Mouse (Mus musculus): ENCODE measurements at regions not wholly inside any gene's neighbourhood (a gene's known extent, or its start where the extent isn't known, plus 50 kb on each side); places are given as distances from the start of the nearest gene placed in this dataset.

GRCm38 (mm10) chr12:71725140-71725539 is 105.7 kb upstream of the Daam1 start:
- Histone ChIP-seq H3K4me1 (replicated peaks) (no peaks in the 10 kb centered on the region), H3K4me3 (replicated peaks) (no peak overlapping the region), H3K4me2 (no peak overlapping the region), H3K9ac (replicated peaks) (no peak overlapping the region), H3K27me3 (no peaks in the 10 kb centered on the region), H3K36me3 (no peaks in the 10 kb centered on the region), H3K9me3 (no peaks in the 10 kb centered on the region), H3K27ac (no peak overlapping the region)
- 56% methylated on average over 5 of the region's 5 CpGs for WGBS
- ATAC-seq (ENCODE audit: insufficient number of reproducible peaks, insufficient read depth, low FRiP score, low TSS enrichment, low read depth), result no peak

- Histone ChIP-seq H3K4me2 (no peak overlapping the region), H3K9me3 (no peaks in the 10 kb centered on the region), H3K27ac (no peak overlapping the region), H3K27me3 (no peaks in the 10 kb centered on the region), H3K4me1 (replicated peaks) (no peaks in the 10 kb centered on the region), H3K36me3 (no peaks in the 10 kb centered on the region), H3K4me3 (replicated peaks) (no peak overlapping the region), H3K9ac (replicated peaks) (no peak overlapping the region)
- ATAC-seq (ENCODE audit: insufficient number of reproducible peaks, insufficient read depth, low FRiP score, low TSS enrichment, low read depth), result no peak
- 61% methylated on average over 4 of the region's 4 CpGs for WGBS
Measured at GRCm38 (mm10) chr12:71725713-71726336, 105.1 kb upstream of the Daam1 start.

GRCm38 (mm10) chr12:71743345-71743744 is 87.5 kb upstream of the Daam1 start:
- no peaks in the 10 kb centered on the region for H3K36me3 ChIP-seq
- no peak overlapping the region for H3K9ac ChIP-seq (replicated peaks)
- H3K27ac ChIP-seq, result no peak overlapping the region
- H3K4me1 ChIP-seq (replicated peaks), result peaks cover 4% of the 10 kb centered on the region
- no peak for ATAC-seq (ENCODE audit: insufficient number of reproducible peaks, insufficient read depth, low FRiP score, low TSS enrichment, low read depth)
- WGBS, result 92% methylated on average over 2 of the region's 2 CpGs
- no peak overlapping the region for H3K4me3 ChIP-seq (replicated peaks)
- H3K4me2 ChIP-seq, result no peak overlapping the region
- no peaks in the 10 kb centered on the region for H3K27me3 ChIP-seq
- H3K9me3 ChIP-seq, result no peaks in the 10 kb centered on the region

DNA sequence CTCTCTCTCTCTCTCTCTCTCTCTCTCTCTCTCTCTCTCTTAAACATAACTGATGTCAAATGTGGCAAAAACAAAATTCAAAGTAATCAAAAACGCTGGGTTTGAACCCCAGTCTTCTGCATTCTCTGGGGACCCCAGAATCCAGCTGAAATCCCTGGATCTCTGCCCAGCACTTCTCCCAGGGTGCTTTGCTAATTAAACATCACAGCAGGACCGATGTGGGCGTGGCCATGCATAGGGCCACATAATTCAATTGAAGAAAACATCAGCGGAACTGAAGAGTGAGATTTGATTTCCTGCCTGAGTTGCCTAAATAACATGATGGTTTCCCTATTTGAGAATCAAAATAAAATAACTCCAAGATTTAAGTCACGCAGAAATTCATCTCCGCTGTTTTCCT is 84.9 kb upstream of the Daam1 start:
- Histone ChIP-seq H3K36me3 (no peaks in the 10 kb centered on the region), H3K9ac (replicated peaks) (no peak overlapping the region), H3K27ac (no peak overlapping the region), H3K4me3 (replicated peaks) (no peak overlapping the region), H3K9me3 (no peaks in the 10 kb centered on the region), H3K4me2 (no peak overlapping the region), H3K27me3 (no peaks in the 10 kb centered on the region), H3K4me1 (replicated peaks) (peaks cover 11% of the 10 kb centered on the region)
- no peak for ATAC-seq (ENCODE audit: insufficient number of reproducible peaks, insufficient read depth, low FRiP score, low TSS enrichment, low read depth)
- WGBS, result 72% methylated on average over 6 of the region's 6 CpGs

GRCm38 (mm10) chr12:71747386-71747785 is 83.5 kb upstream of the Daam1 start:
- no peak overlapping the region for H3K9ac ChIP-seq (replicated peaks)
- H3K9me3 ChIP-seq, result no peaks in the 10 kb centered on the region
- H3K27me3 ChIP-seq, result no peaks in the 10 kb centered on the region
- H3K4me1 ChIP-seq (replicated peaks), result peaks cover 11% of the 10 kb centered on the region
- H3K27ac ChIP-seq, result peak overlapping the region; percentile 20; the same call in 1 of the 2 replicates
- H3K4me2 ChIP-seq, result no peak overlapping the region
- no peak overlapping the region for H3K4me3 ChIP-seq (replicated peaks)
- 92% methylated on average over 10 of the region's 10 CpGs for WGBS
- no peaks in the 10 kb centered on the region for H3K36me3 ChIP-seq
- ATAC-seq (ENCODE audit: insufficient number of reproducible peaks, insufficient read depth, low FRiP score, low TSS enrichment, low read depth), result no peak

DNA sequence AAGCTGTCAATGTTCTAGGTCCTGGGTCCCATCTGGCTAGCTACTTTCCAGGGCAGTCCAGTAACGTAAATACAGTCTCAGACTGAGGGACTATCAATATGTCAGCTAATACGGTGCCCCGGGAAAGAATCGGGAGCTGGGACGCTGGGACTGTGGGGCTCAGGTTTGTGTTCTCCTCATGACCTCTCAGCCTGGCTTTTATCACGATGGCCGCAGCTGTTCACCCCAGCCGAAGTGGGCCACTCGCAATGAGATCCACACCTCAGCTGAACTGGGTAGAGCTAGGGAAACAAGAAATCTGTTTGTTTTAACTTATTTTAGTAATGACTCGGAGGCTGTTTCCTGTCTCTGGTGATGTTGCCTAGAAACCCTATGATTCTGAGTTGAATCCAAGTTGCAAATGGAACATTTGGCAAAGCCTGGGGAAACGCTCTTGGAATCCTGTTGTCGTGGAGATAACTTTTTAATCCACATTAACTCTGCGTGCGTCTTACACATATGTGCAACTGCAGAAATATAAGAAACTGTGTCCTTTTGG is 83.0 kb upstream of the Daam1 start:
- no peaks in the 10 kb centered on the region for H3K36me3 ChIP-seq
- H3K27me3 ChIP-seq, result no peaks in the 10 kb centered on the region
- no peaks in the 10 kb centered on the region for H3K9me3 ChIP-seq
- no peak overlapping the region for H3K9ac ChIP-seq (replicated peaks)
- peak overlapping the region; percentile 20; the same call in 1 of the 2 replicates for H3K27ac ChIP-seq
- peaks cover 11% of the 10 kb centered on the region for H3K4me1 ChIP-seq (replicated peaks)
- H3K4me2 ChIP-seq, result no peak overlapping the region
- no peak overlapping the region for H3K4me3 ChIP-seq (replicated peaks)
- no peak for ATAC-seq (ENCODE audit: insufficient number of reproducible peaks, insufficient read depth, low FRiP score, low TSS enrichment, low read depth)
- 69% methylated on average over 14 of the region's 14 CpGs for WGBS

GRCm38 (mm10) chr12:71748731-71749130 is 82.1 kb upstream of the Daam1 start:
- no peak overlapping the region for H3K4me2 ChIP-seq
- no peak overlapping the region for H3K9ac ChIP-seq (replicated peaks)
- 58% methylated on average over 4 of the region's 4 CpGs for WGBS
- H3K9me3 ChIP-seq, result no peaks in the 10 kb centered on the region
- ATAC-seq (ENCODE audit: insufficient number of reproducible peaks, insufficient read depth, low FRiP score, low TSS enrichment, low read depth), result no peak
- H3K27me3 ChIP-seq, result no peaks in the 10 kb centered on the region
- peaks cover 11% of the 10 kb centered on the region for H3K4me1 ChIP-seq (replicated peaks)
- no peak overlapping the region for H3K4me3 ChIP-seq (replicated peaks)
- H3K27ac ChIP-seq, result no peak overlapping the region
- H3K36me3 ChIP-seq, result no peaks in the 10 kb centered on the region

DNA sequence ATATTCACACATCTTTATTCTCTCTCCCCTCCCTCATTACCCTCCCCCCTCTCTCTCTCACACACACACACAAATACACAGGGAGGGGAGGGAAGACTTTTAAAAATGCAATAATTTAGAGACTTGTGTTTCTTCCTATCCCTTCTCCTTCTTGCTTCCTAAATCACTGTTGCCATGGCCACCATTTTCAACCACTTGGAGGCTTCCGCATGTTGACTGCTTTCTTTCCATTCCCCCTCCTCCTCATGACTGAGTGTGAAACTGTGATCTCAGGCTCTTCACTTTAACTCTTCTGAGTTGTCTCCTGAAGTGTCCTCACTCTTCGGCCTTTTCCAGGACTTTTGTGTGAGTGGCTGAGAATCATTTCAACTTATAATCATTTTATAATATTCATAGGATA is 81.2 kb upstream of the Daam1 start:
- H3K9me3 ChIP-seq, result no peaks in the 10 kb centered on the region
- peaks cover 11% of the 10 kb centered on the region for H3K4me1 ChIP-seq (replicated peaks)
- H3K27ac ChIP-seq, result no peak overlapping the region
- no peak overlapping the region for H3K9ac ChIP-seq (replicated peaks)
- H3K36me3 ChIP-seq, result no peaks in the 10 kb centered on the region
- H3K27me3 ChIP-seq, result no peaks in the 10 kb centered on the region
- ATAC-seq (ENCODE audit: insufficient number of reproducible peaks, insufficient read depth, low FRiP score, low TSS enrichment, low read depth), result no peak
- 91% methylated on average over 2 of the region's 2 CpGs for WGBS
- H3K4me2 ChIP-seq, result no peak overlapping the region
- H3K4me3 ChIP-seq (replicated peaks), result no peak overlapping the region

- H3K9me3 ChIP-seq, result no peaks in the 10 kb centered on the region
- H3K36me3 ChIP-seq, result no peaks in the 10 kb centered on the region
- no peak overlapping the region for H3K4me2 ChIP-seq
- H3K9ac ChIP-seq (replicated peaks), result no peak overlapping the region
- no peak for ATAC-seq (ENCODE audit: insufficient number of reproducible peaks, insufficient read depth, low FRiP score, low TSS enrichment, low read depth)
- H3K4me1 ChIP-seq (replicated peaks), result peaks cover 8% of the 10 kb centered on the region; the same call in 1 of the 2 replicates
- H3K4me3 ChIP-seq (replicated peaks), result no peak overlapping the region
- WGBS, result 65% methylated on average over 6 of the region's 7 CpGs
- no peak overlapping the region for H3K27ac ChIP-seq
- no peaks in the 10 kb centered on the region for H3K27me3 ChIP-seq
Measured at GRCm38 (mm10) chr12:71752741-71753260, 78.1 kb upstream of the Daam1 start.

DNA sequence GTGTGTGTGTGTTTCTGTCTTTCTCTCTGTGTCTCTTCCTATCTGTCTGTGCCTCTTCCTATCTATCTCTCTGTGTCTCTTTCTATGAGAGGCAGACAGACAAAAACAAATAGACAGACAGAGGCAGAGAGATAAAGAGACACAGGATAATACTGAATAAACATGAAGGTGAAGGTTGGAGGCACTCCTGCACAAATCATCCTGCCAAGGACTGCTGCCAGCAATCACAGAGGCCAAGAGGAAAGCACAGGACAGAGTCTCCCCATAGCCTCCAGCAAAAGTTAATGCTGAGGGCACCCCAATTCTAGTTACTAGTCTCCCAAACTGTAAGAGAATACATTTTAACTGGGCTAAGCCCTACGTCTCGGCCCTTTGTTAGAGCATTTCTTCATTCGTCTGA is 77.6 kb upstream of the Daam1 start:
- Histone ChIP-seq H3K27me3 (no peaks in the 10 kb centered on the region), H3K9ac (replicated peaks) (no peak overlapping the region), H3K27ac (no peak overlapping the region), H3K4me2 (no peak overlapping the region), H3K4me3 (replicated peaks) (no peak overlapping the region), H3K4me1 (replicated peaks) (peaks cover 7% of the 10 kb centered on the region; the same call in 1 of the 2 replicates), H3K9me3 (no peaks in the 10 kb centered on the region), H3K36me3 (no peaks in the 10 kb centered on the region)
- WGBS, result 93% methylated on average over 3 of the region's 3 CpGs
- ATAC-seq (ENCODE audit: insufficient number of reproducible peaks, insufficient read depth, low FRiP score, low TSS enrichment, low read depth), result no peak

DNA sequence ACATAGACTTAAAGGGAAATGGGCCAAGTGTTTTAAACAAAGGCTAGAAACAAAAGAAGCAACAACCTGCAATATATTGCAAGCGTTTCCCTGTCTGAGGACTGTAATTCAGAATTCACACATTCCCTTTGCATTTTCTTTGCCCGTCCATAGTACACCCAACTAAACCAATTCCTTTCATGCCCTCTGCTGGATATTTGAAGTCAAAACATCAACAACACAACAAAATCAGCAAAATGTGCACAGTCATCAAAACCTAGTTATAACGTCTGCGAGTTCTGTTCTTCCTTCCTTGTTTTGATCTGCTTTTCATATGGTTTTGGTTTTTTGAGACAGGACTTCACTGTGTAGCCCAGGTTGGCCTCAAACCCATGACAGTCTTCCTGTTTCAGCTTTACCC is 67.7 kb upstream of the Daam1 start:
- 62% methylated on average over 4 of the region's 4 CpGs for WGBS
- Histone ChIP-seq H3K36me3 (no peaks in the 10 kb centered on the region), H3K9me3 (no peaks in the 10 kb centered on the region), H3K4me1 (replicated peaks) (no peaks in the 10 kb centered on the region), H3K9ac (replicated peaks) (no peak overlapping the region), H3K27me3 (no peaks in the 10 kb centered on the region; the same call in 1 of the 2 replicates), H3K4me2 (no peak overlapping the region), H3K27ac (no peak overlapping the region), H3K4me3 (replicated peaks) (no peak overlapping the region)
- no peak for ATAC-seq (ENCODE audit: insufficient number of reproducible peaks, insufficient read depth, low FRiP score, low TSS enrichment, low read depth)

- no peaks in the 10 kb centered on the region for H3K9me3 ChIP-seq
- no peak overlapping the region for H3K4me3 ChIP-seq (replicated peaks)
- no peak overlapping the region for H3K9ac ChIP-seq (replicated peaks)
- no peak for ATAC-seq (ENCODE audit: insufficient number of reproducible peaks, insufficient read depth, low FRiP score, low TSS enrichment, low read depth)
- no peak overlapping the region for H3K4me2 ChIP-seq
- H3K27me3 ChIP-seq, result no peaks in the 10 kb centered on the region; the same call in 1 of the 2 replicates
- H3K36me3 ChIP-seq, result no peaks in the 10 kb centered on the region
- no peak overlapping the region for H3K27ac ChIP-seq
- H3K4me1 ChIP-seq (replicated peaks), result peaks cover 7% of the 10 kb centered on the region
- WGBS, result 87% methylated on average over 4 of the region's 4 CpGs
Measured at GRCm38 (mm10) chr12:71766086-71766485, 64.8 kb upstream of the Daam1 start.

All from limb, embryonic 12.5 days (tissue).